Mouse (Mus musculus) testis, adult 2 months (tissue): Measurements from ENCODE around the gene Parva. TPM values are rescaled to one million over a fixed set of nuclear protein-coding genes. Genes with fewer than 3 reads are reported as not detected.

Experiments used
- H3K27ac ChIP-seq: fragments of 200-500 bp; 2 replicates; pipeline ENCODE4 v1.5.1; 2012; ENCODE audit warnings: low read depth, low read length; ENCODE audit not compliant: control insufficient read depth, insufficient read depth
- H3K27me3 ChIP-seq: fragments of 200-500 bp; 2 replicates; pipeline ENCODE4 v1.6.1; 2012; ENCODE audit warnings: mild to moderate bottlenecking, low read length, moderate library complexity; ENCODE audit not compliant: control insufficient read depth, insufficient read depth
- H3K36me3 ChIP-seq: fragments of 200-500 bp; 2 replicates; pipeline ENCODE4 v1.6.1; 2012; ENCODE audit warnings: mild to moderate bottlenecking, low read length; ENCODE audit not compliant: control insufficient read depth, insufficient read depth
- H3K4me1 ChIP-seq: fragments of 200-500 bp; 2 replicates; pipeline ENCODE4 v1.6.1; 2012; ENCODE audit warnings: low read length; ENCODE audit not compliant: control insufficient read depth, insufficient read depth
- H3K4me3 ChIP-seq: fragments of 200-500 bp; 2 replicates; pipeline ENCODE4 v1.5.1; 2012; ENCODE audit warnings: low read depth, mild to moderate bottlenecking, low read length, moderate library complexity, mixed read lengths; ENCODE audit not compliant: control insufficient read depth
- CTCF ChIP-seq: fragments of 200-500 bp; IDR thresholded peaks from 2 replicates; pipeline ENCODE4 v1.5.1; 2012; ENCODE audit warnings: low read depth, mild to moderate bottlenecking, inconsistent platforms, low read length, moderate library complexity; ENCODE audit not compliant: control insufficient read depth, insufficient read depth, insufficient replicate concordance
- POLR2A ChIP-seq: fragments of 200-500 bp; IDR thresholded peaks from 2 replicates; pipeline ENCODE4 v1.6.1; 2012; ENCODE audit warnings: low read depth, mild to moderate bottlenecking, inconsistent platforms, low read length, moderate library complexity; ENCODE audit not compliant: control insufficient read depth
- polyA plus RNA-seq: library from polyadenylated mRNA; depleted of rRNA; stranded (reverse); fragments of >200 nt; gene quantifications from 2 replicates; pipeline ENCODE4 v1.2.3, GENCODE M21; 2012

The Parva gene
- polyA plus RNA-seq, 1 experiment = 5.4 TPM

DNA sequence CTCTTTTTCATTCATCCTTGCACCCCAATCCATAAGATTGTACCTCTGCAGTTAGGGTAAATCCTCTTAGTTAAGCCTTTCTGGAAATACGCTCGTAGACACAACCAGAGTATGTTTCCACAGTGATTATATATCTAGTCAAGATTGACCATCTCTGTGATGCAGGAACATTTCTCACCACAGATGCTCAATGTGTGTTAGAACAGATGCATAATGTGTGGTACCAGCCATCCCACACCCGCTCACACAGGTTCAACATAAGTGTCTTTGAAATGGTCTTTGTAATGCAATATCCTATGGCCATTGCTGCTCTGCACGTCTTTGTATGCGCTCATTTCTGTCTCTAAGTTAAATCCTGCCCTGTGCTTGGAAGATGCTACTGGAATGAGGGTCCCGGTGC is 98.2 kb downstream of the Parva start:
- no peak overlapping the region for H3K27ac ChIP-seq
- TF ChIP-seq POLR2A = no peak
- TF ChIP-seq CTCF = no peak
- H3K4me3 ChIP-seq = no peak overlapping the region

GRCm38 (mm10) chr7:112526226-112526625 is 98.9 kb downstream of the Parva start:
- TF ChIP-seq CTCF (no peak), POLR2A (no peak)
- Histone ChIP-seq H3K4me3 (no peak overlapping the region), H3K36me3 (no peaks in the 10 kb centered on the region), H3K27me3 (no peaks in the 10 kb centered on the region), H3K4me1 (no peaks in the 10 kb centered on the region), H3K27ac (no peak overlapping the region)

More for the DNA sequence above, 98.2 kb downstream of the Parva start:
- H3K27me3 ChIP-seq = no peaks in the 10 kb centered on the region
- H3K36me3 ChIP-seq = no peaks in the 10 kb centered on the region
- H3K4me1 ChIP-seq = no peaks in the 10 kb centered on the region

DNA sequence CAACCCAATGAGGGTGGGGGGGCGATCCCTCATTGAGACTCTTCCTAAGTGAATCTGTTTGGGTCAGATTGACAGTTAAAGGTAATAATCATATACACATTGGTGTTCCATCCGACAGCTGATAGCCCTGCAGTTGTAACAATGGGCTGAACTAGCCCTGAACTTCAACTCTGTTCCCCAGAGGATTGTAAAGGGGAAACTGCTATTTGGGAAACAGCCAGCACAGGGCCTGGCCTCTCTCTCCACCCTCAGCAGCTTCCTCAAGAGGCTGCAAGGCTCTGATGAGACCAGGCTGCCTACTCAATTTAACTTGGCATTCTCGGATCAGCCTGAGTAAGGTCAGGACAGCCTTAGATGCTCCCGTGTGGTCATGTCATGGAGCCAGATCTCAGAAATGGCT is 99.9 kb downstream of the Parva start:
- no peak for TF ChIP-seq POLR2A
- TF ChIP-seq CTCF = no peak
- no peaks in the 10 kb centered on the region for H3K36me3 ChIP-seq
- no peak overlapping the region for H3K4me3 ChIP-seq
- no peaks in the 10 kb centered on the region for H3K4me1 ChIP-seq
- H3K27me3 ChIP-seq = no peaks in the 10 kb centered on the region
- H3K27ac ChIP-seq = no peak overlapping the region

- Histone ChIP-seq H3K4me1 (no peaks in the 10 kb centered on the region), H3K4me3 (no peak overlapping the region), H3K27ac (no peak overlapping the region), H3K27me3 (no peaks in the 10 kb centered on the region), H3K36me3 (no peaks in the 10 kb centered on the region)
- no peak for TF ChIP-seq CTCF
- no peak for TF ChIP-seq POLR2A
Observed at GRCm38 (mm10) chr7:112528059-112528458, 100.8 kb downstream of the Parva start.

DNA sequence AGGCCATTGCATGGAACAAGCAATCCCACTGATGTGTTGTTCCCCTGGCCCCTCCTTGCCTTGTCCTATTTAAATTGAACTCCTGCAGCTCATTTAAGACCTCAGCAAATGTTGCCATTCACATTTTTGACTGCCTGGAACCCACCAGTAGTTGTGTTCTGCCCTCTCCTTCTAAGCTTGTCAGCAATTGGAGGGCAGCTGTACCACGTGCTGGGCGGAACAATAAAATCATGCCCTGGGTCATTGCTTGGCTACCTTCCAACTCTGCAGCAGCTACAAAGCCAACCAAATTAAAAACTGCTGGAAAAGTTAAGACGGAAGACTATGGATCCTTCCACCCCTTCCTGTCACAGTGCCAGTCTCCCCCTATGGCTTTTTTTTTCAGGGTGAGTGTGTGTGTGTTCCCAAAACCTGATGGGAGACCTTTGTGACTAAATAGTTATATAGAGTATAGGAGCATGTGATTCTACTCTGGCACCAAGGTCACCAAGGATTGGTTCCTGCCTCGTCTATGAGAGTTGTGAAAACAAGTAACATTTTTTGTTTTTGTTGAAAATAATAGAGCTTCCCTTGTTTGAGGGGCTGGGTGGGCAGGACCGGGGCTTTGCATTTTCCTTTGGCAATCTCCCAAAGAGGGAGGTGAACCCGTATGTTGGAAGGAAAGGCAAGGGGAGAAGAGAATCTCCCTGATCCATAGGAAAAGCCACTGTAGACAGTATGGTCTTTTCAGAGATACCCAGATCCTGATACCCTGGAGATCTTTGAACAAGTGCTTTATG is 101.5 kb downstream of the Parva start:
- Histone ChIP-seq H3K27ac (no peak overlapping the region), H3K36me3 (no peaks in the 10 kb centered on the region), H3K4me1 (no peaks in the 10 kb centered on the region), H3K4me3 (no peak overlapping the region), H3K27me3 (no peaks in the 10 kb centered on the region)
- no peak for TF ChIP-seq POLR2A
- TF ChIP-seq CTCF = no peak

DNA sequence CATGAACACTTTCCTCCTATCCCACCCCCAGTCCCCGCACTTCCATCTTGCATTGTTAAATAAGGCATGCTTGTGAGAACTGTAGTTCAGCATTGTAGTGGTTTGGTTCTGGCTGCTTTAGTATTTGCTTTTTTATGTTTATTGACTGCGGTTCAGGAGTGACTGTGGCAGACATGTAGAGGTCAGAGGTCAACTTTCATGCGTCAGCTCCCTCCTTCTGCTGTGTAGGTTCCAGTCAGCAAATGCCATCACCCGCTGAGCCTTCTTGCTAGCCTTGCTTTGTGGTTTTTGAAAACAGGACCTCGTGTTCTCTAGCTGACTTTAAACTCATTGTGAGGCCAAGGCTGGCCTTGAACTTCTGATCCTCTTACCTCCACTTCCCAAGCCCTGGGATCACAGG is 103.6 kb downstream of the Parva start:
- TF ChIP-seq POLR2A (no peak), CTCF (no peak)

GRCm38 (mm10) chr7:112534148-112534547 is 106.8 kb downstream of the Parva start:
- no peaks in the 10 kb centered on the region for H3K4me1 ChIP-seq
- H3K4me3 ChIP-seq = no peak overlapping the region
- H3K27me3 ChIP-seq = no peaks in the 10 kb centered on the region
- H3K27ac ChIP-seq = no peak overlapping the region
- no peaks in the 10 kb centered on the region for H3K36me3 ChIP-seq
- TF ChIP-seq CTCF (no peak), POLR2A (no peak)

More for the DNA sequence above, 103.6 kb downstream of the Parva start:
- Histone ChIP-seq H3K4me3 (no peak overlapping the region), H3K4me1 (no peaks in the 10 kb centered on the region), H3K36me3 (no peaks in the 10 kb centered on the region), H3K27ac (no peak overlapping the region), H3K27me3 (no peaks in the 10 kb centered on the region)
